Comparison of ENCODE assay signal across 8 mouse cellular contexts in the genomic region with DNA sequence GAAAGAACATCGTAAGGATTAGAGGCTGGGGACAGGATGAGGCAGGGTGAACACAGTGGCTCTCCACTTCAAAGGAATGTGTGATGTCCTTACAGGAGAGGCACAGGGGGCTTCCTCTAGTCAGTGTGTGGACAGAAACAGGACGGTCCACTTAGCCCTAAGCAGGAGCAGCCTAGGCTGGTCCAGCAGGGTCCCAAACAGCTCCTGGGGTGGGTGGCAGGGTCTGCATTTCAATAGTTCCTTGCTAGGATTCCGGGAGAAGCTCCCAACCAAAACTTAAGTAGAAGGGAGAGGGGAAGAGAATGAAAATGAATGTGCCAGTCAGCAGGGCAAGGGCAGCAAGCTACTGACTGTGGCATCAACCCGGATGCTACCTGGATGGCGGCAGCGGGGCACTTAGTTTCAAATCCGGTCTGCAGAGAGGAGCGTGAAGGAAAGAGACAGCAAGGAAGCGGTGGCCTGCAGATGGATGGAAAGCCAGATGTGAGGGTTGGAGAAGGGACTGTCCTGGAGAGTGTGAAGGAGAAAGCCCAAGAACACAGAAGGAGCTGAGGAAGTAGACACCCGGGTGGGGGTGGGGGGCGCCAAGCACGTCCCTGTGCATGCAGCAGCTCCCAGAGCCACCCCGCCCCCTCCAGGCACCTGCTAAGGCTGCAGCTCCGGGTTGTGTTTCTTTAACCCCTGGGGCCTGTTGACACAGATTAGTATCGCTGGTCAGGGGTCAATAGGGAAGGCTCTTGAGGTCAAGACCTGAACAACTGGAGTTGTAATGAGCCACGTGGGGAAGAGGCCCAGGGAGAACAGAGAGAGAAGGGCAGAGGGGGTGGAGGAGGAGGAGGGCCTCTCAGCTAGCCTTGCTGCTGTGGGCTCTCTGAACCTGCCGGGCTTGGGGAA. TPM values are rescaled to one million over a fixed set of nuclear protein-coding genes. Genes with fewer than 3 reads are reported as not detected.
A peak's percentile ranks its signal among the peaks of the same experiment; 100 is the strongest.
DNase-seq lines count a peak whose midpoint lies in the region; ATAC-seq and TF ChIP-seq lines count a peak whose summit lies in the region.

No protein-coding gene starts in this region.

- DNase-seq in spleen, adult 2 months (ENCODE audit: low read depth in 1 of 2, low spot score in 2 of 2) = no peak
- DNase-seq in spleen, postnatal 4 days (ENCODE audit: low spot score in 2 of 2) = no peak
- peak; percentile 38 to 49 for DNase-seq in kidney, postnatal 36 days
- no peak for DNase-seq in spleen, adult 12 weeks (ENCODE audit: low spot score)
- DNase-seq in urinary bladder, adult 18-20 months (ENCODE audit: low spot score in 2 of 2) = no peak
- no peak for DNase-seq in cerebellum, postnatal 25 days

- 28% methylated on average over 17 of the region's 17 CpGs for WGBS in spleen, adult 2 months
- 4% methylated on average over 15 of the region's 17 CpGs for WGBS in forebrain, embryonic 12.5 days
- 3% methylated on average over 17 of the region's 17 CpGs for WGBS in neural tube, embryonic 13.5 days

- no peak for TF ChIP-seq POLR2A in spleen, adult 2 months (IDR thresholded peaks at IDR 0.05; ENCODE audit: low read depth, low read length)

- no peaks in the 10 kb centered on the region for H3K36me3 ChIP-seq in spleen, adult 2 months (ENCODE audit: control insufficient read depth, insufficient read depth, low read length)
- no peaks in the 10 kb centered on the region; the same call in 1 of the 2 replicates for H3K36me3 ChIP-seq in forebrain, embryonic 12.5 days (replicated peaks)
- H3K36me3 ChIP-seq in neural tube, embryonic 13.5 days = no peaks in the 10 kb centered on the region

- no peak overlapping the region for H3K27ac ChIP-seq in spleen, adult 2 months (ENCODE audit: insufficient read depth, low read length)
- peak overlapping the region; percentile 89 for H3K27ac ChIP-seq in forebrain, embryonic 12.5 days
- peak overlapping the region; percentile 83 for H3K27ac ChIP-seq in neural tube, embryonic 13.5 days (replicated peaks)

- peak overlapping the region; percentile 44; the same call in 1 of the 2 replicates for H3K9ac ChIP-seq in forebrain, embryonic 12.5 days
- peak overlapping the region; percentile 45 for H3K9ac ChIP-seq in neural tube, embryonic 13.5 days

- peaks cover 7% of the 10 kb centered on the region; the same call in 1 of the 2 replicates for H3K4me1 ChIP-seq in spleen, adult 2 months (ENCODE audit: control insufficient read depth, insufficient read depth, insufficient read length)
- H3K4me1 ChIP-seq in forebrain, embryonic 12.5 days = peaks cover 72% of the 10 kb centered on the region
- peaks cover 84% of the 10 kb centered on the region for H3K4me1 ChIP-seq in neural tube, embryonic 13.5 days (replicated peaks)

- H3K27me3 ChIP-seq in spleen, adult 2 months (ENCODE audit: control insufficient read depth, insufficient read depth, low read length) = no peaks in the 10 kb centered on the region
- peaks cover 98% of the 10 kb centered on the region for H3K27me3 ChIP-seq in forebrain, embryonic 12.5 days
- peaks cover 98% of the 10 kb centered on the region for H3K27me3 ChIP-seq in neural tube, embryonic 13.5 days

- H3K9me3 ChIP-seq in forebrain, embryonic 12.5 days = no peaks in the 10 kb centered on the region
- no peaks in the 10 kb centered on the region for H3K9me3 ChIP-seq in neural tube, embryonic 13.5 days

- H3K4me2 ChIP-seq in forebrain, embryonic 12.5 days = peak overlapping the region; percentile 28
- peak overlapping the region; percentile 9; the same call in 1 of the 2 replicates for H3K4me2 ChIP-seq in neural tube, embryonic 13.5 days

- H3K4me3 ChIP-seq in spleen, adult 2 months (ENCODE audit: extremely low read depth, insufficient read depth, insufficient read length) = 0 out of 2 replicates have a peak overlapping the region, but pooled peaks have one; percentile 9
- no peak overlapping the region for H3K4me3 ChIP-seq in forebrain, embryonic 12.5 days (replicated peaks)
- no peak overlapping the region for H3K4me3 ChIP-seq in neural tube, embryonic 13.5 days

- no peak for ATAC-seq in forebrain, embryonic 12.5 days (ENCODE audit: low FRiP score)
- ATAC-seq in neural tube, embryonic 13.5 days (ENCODE audit: low read depth) = no peak

- no peak for TF ChIP-seq CTCF in spleen, adult 2 months (IDR thresholded peaks at IDR 0.05; ENCODE audit: extremely low read depth, insufficient read depth, insufficient read length, insufficient replicate concordance)

RNA-seq across cellular contexts. Expression of a gene that starts 22.5 kb away (rescaled TPM):
- 4.5 TPM in 2 replicates for polyA plus RNA-seq in spleen, adult 2 months (2012; rRNA removed)
- polyA plus RNA-seq in forebrain, embryonic 12.5 days (2016; fragmentation: Nextera tagmentation; extraction: Ambion mirVana) = 2.2 and 3.5 TPM in 2 replicates
- 1.4 and 2.2 TPM in 2 replicates for polyA plus RNA-seq in neural tube, embryonic 13.5 days (2015; fragmentation: Nextera tagmentation; extraction: Ambion mirVana)

RNA-seq across cellular contexts. Expression of a gene that starts 44.0 kb away (rescaled TPM):
- 90.0 and 115 TPM in 2 replicates for polyA plus RNA-seq in spleen, adult 2 months (2012; rRNA removed)
- 3.1 and 3.9 TPM in 2 replicates for polyA plus RNA-seq in forebrain, embryonic 12.5 days (2016; fragmentation: Nextera tagmentation; extraction: Ambion mirVana)
- polyA plus RNA-seq in neural tube, embryonic 13.5 days (2015; fragmentation: Nextera tagmentation; extraction: Ambion mirVana) = 2.8 and 3.6 TPM in 2 replicates

RNA-seq across cellular contexts. Expression of a gene that starts 54.9 kb away (rescaled TPM):
- polyA plus RNA-seq in spleen, adult 2 months (2012; rRNA removed) = 13.7 and 17.1 TPM in 2 replicates
- 31.9 and 33.2 TPM in 2 replicates for polyA plus RNA-seq in forebrain, embryonic 12.5 days (2016; fragmentation: Nextera tagmentation; extraction: Ambion mirVana)
- 28.7 and 34.4 TPM in 2 replicates for polyA plus RNA-seq in neural tube, embryonic 13.5 days (2015; fragmentation: Nextera tagmentation; extraction: Ambion mirVana)

RNA-seq across cellular contexts. Expression of a gene that starts 57.6 kb away (rescaled TPM):
- polyA plus RNA-seq in spleen, adult 2 months (2012; rRNA removed) = 66.0 and 78.5 TPM in 2 replicates
- 22.8 and 26.6 TPM in 2 replicates for polyA plus RNA-seq in forebrain, embryonic 12.5 days (2016; fragmentation: Nextera tagmentation; extraction: Ambion mirVana)
- polyA plus RNA-seq in neural tube, embryonic 13.5 days (2015; fragmentation: Nextera tagmentation; extraction: Ambion mirVana) = 14.1 and 15.1 TPM in 2 replicates

RNA-seq across cellular contexts. Expression of a gene that starts 59.2 kb away (rescaled TPM):
- polyA plus RNA-seq in spleen, adult 2 months (2012; rRNA removed) = 98.1 and 155 TPM in 2 replicates
- 55.4 and 59.6 TPM in 2 replicates for polyA plus RNA-seq in forebrain, embryonic 12.5 days (2016; fragmentation: Nextera tagmentation; extraction: Ambion mirVana)
- polyA plus RNA-seq in neural tube, embryonic 13.5 days (2015; fragmentation: Nextera tagmentation; extraction: Ambion mirVana) = 53.6 and 55.5 TPM in 2 replicates

Comparison
In these comparisons a context has a peak if more than half of its experiments do, and no peak if none do; other contexts are left out.
1. DNase-seq: peak in kidney, postnatal 36 days (2 of 2); none in spleen, adult 2 months (0 of 2), spleen, postnatal 4 days (0 of 2), spleen, adult 12 weeks (single experiment), urinary bladder, adult 18-20 months (0 of 2) and cerebellum, postnatal 25 days (0 of 2).
2. RNA of a gene that starts 44.0 kb away (polyA plus RNA-seq): 90.0 to 115 TPM in spleen, adult 2 months; 3.1 to 3.9 TPM in forebrain, embryonic 12.5 days and 2.8 to 3.6 TPM in neural tube, embryonic 13.5 days; every median in the first group is over 10 times any median in the second.